In the genomic region with DNA sequence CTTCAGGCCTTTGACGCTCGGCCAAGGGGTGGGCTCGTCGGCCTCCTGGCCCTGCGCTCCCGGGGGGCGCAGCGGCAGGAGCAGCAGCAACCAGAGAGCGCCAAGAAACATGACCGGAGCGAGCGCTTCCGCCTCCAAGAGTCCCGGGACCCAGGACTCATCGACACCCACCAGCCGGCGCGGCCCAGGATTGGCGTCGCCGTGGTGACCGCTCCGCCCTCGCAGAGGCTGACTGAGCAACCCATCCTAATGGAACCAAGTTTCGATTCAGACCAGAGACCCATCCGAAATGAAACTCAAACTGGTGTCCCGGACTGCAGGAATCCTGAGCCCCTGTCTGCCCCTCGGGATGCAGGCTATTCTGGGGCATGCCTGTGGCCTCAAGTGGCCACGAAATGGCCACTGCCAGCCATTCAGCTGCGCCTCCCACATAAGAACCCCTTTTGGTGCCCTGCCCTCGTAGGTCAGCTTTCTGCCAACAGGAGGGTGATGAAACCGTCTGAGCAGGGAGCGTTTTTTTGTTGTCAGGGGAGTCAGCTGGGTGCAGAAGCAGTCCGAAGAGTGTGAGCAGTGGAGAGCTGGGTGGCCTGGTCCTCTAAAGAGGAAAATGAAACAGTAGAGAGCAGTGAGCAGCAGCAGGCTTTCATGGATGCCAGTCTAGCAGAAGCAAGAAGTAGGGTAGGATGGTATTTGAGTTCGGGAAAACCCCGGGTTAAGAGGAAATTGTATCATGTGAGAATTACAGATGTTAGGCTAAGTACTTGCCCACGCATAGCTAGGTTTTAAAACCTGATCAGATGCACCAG, we compare ENCODE assay signal across 1 mouse cellular context.
TF ChIP-seq lines count a peak whose summit lies in the region.

Gene Tor3a (minus strand): TSS at position 162 of the 806 bp plus-strand sequence.

TF ChIP-seq in MEL, 35 proteins besides CTCF, POLR2A, EP300 and RAD21 (continued from another document):
- TF ChIP-seq RCOR1 (IDR thresholded peaks at IDR 0.05; ENCODE audit: low read depth, low read length) (no peak; the same call in 1 of the 2 replicates), ZKSCAN1 (IDR thresholded peaks at IDR 0.05; ENCODE audit: low read depth, low read length) (no peak), MEF2A (IDR thresholded peaks at IDR 0.05; ENCODE audit: extremely low read depth, insufficient replicate concordance, low read depth, low read length, poor library complexity, severe bottlenecking) (no peak), UBTF (IDR thresholded peaks at IDR 0.05; ENCODE audit: borderline replicate concordance, insufficient read depth, low read depth, low read length) (no peak), POLR2AphosphoS5 (IDR thresholded peaks at IDR 0.05; ENCODE audit: borderline replicate concordance, low read depth, low read length) (no peak), ZC3H11A (IDR thresholded peaks at IDR 0.05; ENCODE audit: low read depth, low read length) (no peak), CHD2 (IDR thresholded peaks at IDR 0.05; ENCODE audit: low read length) (no peak), ZMIZ1 (IDR thresholded peaks at IDR 0.05; ENCODE audit: low read depth, low read length) (no peak), HCFC1 (IDR thresholded peaks at IDR 0.05; ENCODE audit: low read depth, low read length) (0 out of 2 replicates have a peak, but pooled peaks have one; percentile 9), MYC (IDR thresholded peaks at IDR 0.05; ENCODE audit: low read depth, low read length) (no peak), MYB (IDR thresholded peaks at IDR 0.05; ENCODE audit: low read depth, low read length) (no peak), TAL1 (IDR thresholded peaks at IDR 0.05; ENCODE audit: low read length) (no peak), MAFK (IDR thresholded peaks at IDR 0.05; ENCODE audit: borderline replicate concordance, low read depth, low read length) (no peak), USF2 (IDR thresholded peaks at IDR 0.05; ENCODE audit: borderline replicate concordance in 1 of 2, insufficient read depth in 1 of 2, low read depth in 1 of 2, low read length in 2 of 2) (no peak), JUND (IDR thresholded peaks at IDR 0.05; ENCODE audit: low read depth, low read length) (no peak)
